In the genomic region with DNA sequence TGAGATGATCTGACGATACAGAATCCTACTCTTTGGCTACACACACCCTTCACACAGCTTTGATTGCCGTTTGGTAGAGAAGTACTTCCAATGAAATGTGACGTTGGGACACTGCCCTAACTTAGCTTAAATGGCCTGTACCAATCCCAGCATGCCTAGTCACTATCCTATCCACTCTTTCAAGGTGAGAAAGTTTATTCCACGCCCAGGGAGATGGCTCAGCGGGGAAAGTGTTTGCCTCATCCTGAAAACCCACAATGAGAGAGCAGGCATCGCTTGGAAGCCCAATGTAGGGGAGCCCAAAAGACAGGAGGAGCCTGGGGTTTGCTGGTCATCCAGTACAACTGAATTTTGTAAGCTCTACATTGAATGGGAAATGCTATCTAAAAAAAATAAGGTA, we compare ENCODE assay signal across 27 mouse cellular contexts.
"Had no signal": no experiment of that assay in that cellular context is flagged by ENCODE, and none has a peak within 500 bp of the region (broad histone marks: within the 10 kb centered on the region; RNA-seq: fewer than 3 reads in every experiment).

No protein-coding gene starts in this region.

- H3K9ac ChIP-seq: heart, embryonic 13.5 days; heart, embryonic 15.5 days; hindbrain, embryonic 13.5 days; hindbrain, embryonic 15.5 days; kidney, embryonic 15.5 days; limb, embryonic 12.5 days; liver, embryonic 12.5 days; liver, embryonic 14.5 days had no signal

- H3K27ac ChIP-seq: gastrocnemius, adult 2 months; heart, adult 2 months; heart, embryonic 13.5 days; heart, embryonic 15.5 days; hindbrain, embryonic 13.5 days; hindbrain, embryonic 15.5 days; hindbrain, postnatal 0 days; kidney, embryonic 15.5 days; kidney, postnatal 0 days; limb, embryonic 12.5 days; liver, embryonic 12.5 days; liver, embryonic 14.5 days had no signal

- H3K27me3 ChIP-seq: heart, embryonic 13.5 days; heart, embryonic 15.5 days; hindbrain, embryonic 13.5 days; hindbrain, embryonic 15.5 days; kidney, embryonic 15.5 days; limb, embryonic 12.5 days had no signal

- H3K4me1 ChIP-seq: hindbrain, embryonic 13.5 days; liver, embryonic 12.5 days had no signal

- ATAC-seq: hindbrain, postnatal 0 days; intestine, embryonic 16.5 days; liver, embryonic 12.5 days had no signal

- DNase-seq: gastrocnemius, adult 2 months; gastrocnemius, postnatal 10 days; gastrocnemius, postnatal 25 days; heart, adult 2 months; heart, postnatal 14 days; heart, postnatal 36 days; kidney, adult 11 months; kidney, adult 2 months; kidney, adult 9 months; kidney, postnatal 14 days; kidney, postnatal 36 days; layer of hippocampus, adult 9-11 months; layer of hippocampus, postnatal 36 days; liver had no signal

- H3K4me2 ChIP-seq: heart, embryonic 11.5 days; heart, embryonic 13.5 days; heart, embryonic 15.5 days; hindbrain, embryonic 13.5 days; hindbrain, embryonic 15.5 days; kidney, embryonic 15.5 days; limb, embryonic 12.5 days; liver, embryonic 12.5 days had no signal

- H3K4me3 ChIP-seq: gastrocnemius, adult 2 months; heart, adult 2 months; heart, embryonic 13.5 days; heart, embryonic 15.5 days; hindbrain, embryonic 13.5 days; hindbrain, embryonic 15.5 days; kidney, embryonic 15.5 days; limb, embryonic 10.5 days; limb, embryonic 12.5 days; liver, embryonic 12.5 days had no signal

- H3K9me3 ChIP-seq: heart, embryonic 15.5 days; hindbrain, embryonic 13.5 days; hindbrain, embryonic 15.5 days; kidney, embryonic 15.5 days; limb, embryonic 10.5 days; liver, embryonic 12.5 days had no signal

- H3K36me3 ChIP-seq: heart, embryonic 13.5 days; heart, embryonic 15.5 days; hindbrain, embryonic 13.5 days; hindbrain, embryonic 15.5 days; kidney, embryonic 15.5 days; limb, embryonic 12.5 days; liver, embryonic 12.5 days had no signal
